Mouse (Mus musculus) small intestine, adult 2 months (tissue): ENCODE measurements around the gene Sept11. TPM values are rescaled to one million over a fixed set of nuclear protein-coding genes. Genes with fewer than 3 reads are reported as not detected.
A peak's percentile ranks its signal among the peaks of the same experiment; 100 is the strongest.

Experiments
- H3K27ac ChIP-seq: fragments of 200-500 bp; 2 replicates; pipeline ENCODE4 v1.5.1; 2012; ENCODE audit warnings: low read depth, low read length, control low read depth, inconsistent platforms; ENCODE audit not compliant: insufficient read depth
- H3K27me3 ChIP-seq: fragments of 200-500 bp; 2 replicates; pipeline ENCODE4 v1.6.1; 2012; ENCODE audit warnings: mild to moderate bottlenecking, moderate library complexity, low read length, inconsistent platforms; ENCODE audit not compliant: control insufficient read depth, insufficient read depth
- H3K36me3 ChIP-seq: fragments of 200-500 bp; 2 replicates; pipeline ENCODE4 v1.6.1; 2012; ENCODE audit warnings: mild to moderate bottlenecking, low read length, control low read depth, inconsistent platforms; ENCODE audit not compliant: control insufficient read depth, insufficient read depth
- H3K4me1 ChIP-seq: fragments of 200-500 bp; 2 replicates; pipeline ENCODE4 v1.6.1; 2012; ENCODE audit warnings: low read length, inconsistent platforms, mixed read lengths; ENCODE audit not compliant: control insufficient read depth, insufficient read depth, insufficient read length
- H3K4me3 ChIP-seq: fragments of 200-500 bp; 2 replicates; pipeline ENCODE4 v1.5.1; 2012; ENCODE audit warnings: low read depth, mild to moderate bottlenecking, control low read depth, inconsistent platforms, low read length, moderate library complexity
- CTCF ChIP-seq: fragments of 200-500 bp; IDR thresholded peaks from 2 replicates; pipeline ENCODE4 v1.5.1; 2012; ENCODE audit warnings: low read depth, mild to moderate bottlenecking, control low read depth, inconsistent platforms, low read length, moderate library complexity, mixed read lengths; ENCODE audit not compliant: insufficient replicate concordance, insufficient read length; ENCODE audit errors: extremely low read depth
- POLR2A ChIP-seq: fragments of 200-500 bp; IDR thresholded peaks from 2 replicates; pipeline ENCODE4 v1.6.1; 2012; ENCODE audit warnings: low read depth, mild to moderate bottlenecking, control low read depth, inconsistent platforms, low read length, moderate library complexity
- WGBS: fragments of 180-500 bp; shearing (Covaris S2); methylation state at CpG from one replicate; pipeline ENCODE4 v1.1.7; 2018; 5-methylcytosine and 5-hydroxymethylcytosine counted together
- polyA plus RNA-seq: library from polyadenylated mRNA; depleted of rRNA; stranded (reverse); fragments of >200 nt; gene quantifications from 2 replicates; pipeline ENCODE4 v1.2.3, GENCODE M21; 2012; rRNA removed

Sept11 gene
- polyA plus RNA-seq, result 7.0 and 12.9 TPM in 2 replicates

DNA sequence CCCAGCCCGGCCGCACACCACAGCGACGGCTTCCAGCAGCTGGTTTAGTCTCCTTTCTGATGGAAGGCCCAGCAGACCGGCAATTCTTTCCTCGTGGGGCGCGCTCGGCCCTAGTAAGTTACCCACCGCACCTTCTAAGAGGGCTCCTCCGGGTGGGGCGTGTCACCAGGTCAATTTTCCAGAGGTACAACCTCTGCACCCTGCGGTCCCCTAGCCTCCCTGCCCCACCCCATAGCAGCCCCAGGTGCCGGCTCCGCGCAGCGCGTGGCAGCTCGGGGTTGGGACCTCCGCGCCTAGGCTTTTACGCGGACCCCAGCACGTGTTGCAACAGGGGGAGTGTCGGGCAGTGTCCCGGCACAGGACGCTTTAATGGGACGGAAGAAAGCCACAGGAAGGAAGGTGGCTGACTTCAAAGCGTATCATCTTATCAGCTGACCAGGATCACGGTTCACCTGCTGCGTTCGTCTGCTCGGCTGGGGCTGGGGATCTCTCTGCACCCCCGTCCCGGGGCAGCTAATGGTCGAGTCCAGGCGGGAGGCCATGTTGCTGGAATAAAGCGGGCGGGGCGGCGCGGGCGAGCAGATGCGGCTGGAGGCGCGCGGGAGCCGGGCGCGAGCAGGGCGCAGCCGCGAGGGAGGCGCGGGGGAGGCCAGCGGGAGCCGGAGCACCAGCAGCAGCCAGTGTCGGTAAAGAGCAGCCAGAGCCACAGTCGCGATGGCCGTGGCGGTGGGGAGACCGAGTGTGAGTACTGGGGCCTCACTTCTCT lies at the start of gene Sept11:
Gene Sept11 (plus strand): TSS at position 581 of the 766 bp plus-strand sequence.
- WGBS, result under 1% methylated on average over 63 of the region's 63 CpGs
- Histone ChIP-seq H3K4me3 (peak within 1 kb of the TSS; percentile 94), H3K27ac (peak within 1 kb of the TSS; percentile 78), H3K36me3 (no peaks in the 10 kb centered on the region), H3K4me1 (peaks cover 11% of the 10 kb centered on the region; the same call in 1 of the 2 replicates), H3K27me3 (no peaks in the 10 kb centered on the region)
- no peak for TF ChIP-seq CTCF
- peak; percentile 83 for TF ChIP-seq POLR2A

DNA sequence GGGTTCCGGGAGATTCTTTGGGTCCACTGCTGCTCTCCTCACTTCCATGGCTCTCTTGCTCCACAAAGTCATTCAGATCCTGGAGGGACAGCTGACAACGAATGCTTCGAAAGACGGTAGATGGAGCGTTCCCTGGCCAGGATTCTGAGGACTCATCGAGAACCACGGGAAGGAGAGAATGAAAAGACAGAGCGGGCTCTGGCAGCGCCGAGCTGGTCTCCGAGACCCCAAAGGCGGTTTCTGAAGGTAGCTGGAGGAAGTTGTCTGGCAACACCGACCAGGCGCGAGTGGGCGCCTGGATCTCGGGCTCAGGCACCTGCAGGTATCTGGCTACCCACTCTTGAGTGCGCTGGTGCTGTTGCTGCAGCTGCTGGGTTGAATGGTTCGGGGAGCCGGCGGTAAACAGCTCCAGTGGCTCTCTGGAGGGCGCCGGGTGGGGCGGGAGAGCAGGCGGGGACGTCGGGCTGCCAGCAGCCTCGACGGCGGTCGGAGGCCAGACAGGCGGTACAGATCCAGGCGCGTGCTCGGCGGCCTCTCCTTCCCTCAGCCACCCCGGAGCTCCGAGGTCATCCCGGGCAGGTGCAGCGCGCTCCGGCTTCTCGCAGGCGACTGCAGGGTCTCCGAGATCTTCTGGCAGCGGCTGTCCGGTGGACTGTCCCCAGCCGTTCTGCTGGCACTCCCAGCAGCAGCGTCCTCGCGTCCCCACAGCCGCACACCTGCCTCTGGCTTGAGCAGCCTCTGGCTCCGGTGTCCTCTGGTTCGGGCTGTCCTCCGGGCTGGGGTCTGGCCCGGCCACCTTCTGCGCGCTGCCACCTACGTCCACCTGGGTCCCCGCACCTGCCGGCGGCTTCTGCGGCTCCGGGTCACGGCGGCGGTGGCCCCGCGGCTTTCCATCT lies 49.3 kb upstream of the Sept11 start:
- TF ChIP-seq CTCF, result 0 out of 2 replicates have a peak, but pooled peaks have one; percentile 11
- TF ChIP-seq POLR2A, result no peak
- H3K36me3 ChIP-seq, result no peaks in the 10 kb centered on the region
- H3K4me1 ChIP-seq, result peaks cover 6% of the 10 kb centered on the region
- 3% methylated on average over 69 of the region's 69 CpGs for WGBS
- H3K27me3 ChIP-seq, result no peaks in the 10 kb centered on the region; the same call in 1 of the 2 replicates
- H3K4me3 ChIP-seq, result peak overlapping the region; percentile 86
- H3K27ac ChIP-seq, result peak overlapping the region; percentile 95

DNA sequence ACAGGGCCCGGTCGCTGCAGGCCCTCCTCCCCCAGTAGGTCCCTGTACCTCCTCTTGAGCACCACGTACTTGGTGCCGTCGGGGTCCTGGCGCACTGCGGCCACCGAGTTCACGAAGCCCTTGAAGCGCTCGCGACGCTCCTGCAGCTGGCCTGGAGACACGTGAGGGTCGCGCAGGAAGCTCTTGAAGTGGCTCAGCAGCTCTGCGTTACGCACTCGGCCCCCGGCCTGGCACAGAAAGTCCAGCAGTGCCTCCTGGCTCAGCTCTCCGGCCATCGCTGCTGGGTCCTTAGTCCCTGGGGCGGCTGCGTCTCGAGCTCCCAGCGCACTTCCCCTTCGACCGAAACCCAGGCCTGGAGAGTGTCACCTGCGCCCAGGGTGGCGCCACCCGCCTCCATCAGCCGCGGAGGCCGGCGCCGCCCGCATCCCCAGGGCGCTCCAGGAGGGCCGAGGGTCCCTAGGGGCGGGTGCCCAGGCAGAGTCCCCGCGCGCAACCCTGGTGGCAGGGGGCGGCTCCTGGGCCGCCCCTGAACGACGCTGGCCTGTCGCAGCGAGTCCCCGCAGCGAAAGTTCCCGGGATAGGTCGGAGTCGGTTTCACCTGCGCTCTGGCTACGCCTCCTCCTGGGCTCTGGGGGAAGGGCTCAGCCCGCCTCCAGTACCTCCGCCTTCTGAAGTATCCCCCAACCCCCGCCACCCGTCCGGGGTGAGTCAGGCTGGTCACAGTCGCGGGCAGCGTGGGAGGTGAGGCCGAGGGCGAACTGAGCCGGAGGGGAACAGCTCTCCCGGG lies 48.5 kb upstream of the Sept11 start, which contains the start of gene Sowahb:
Gene Sowahb (minus strand): TSS at position 439 of the 787 bp plus-strand sequence.
- peak within 1 kb of the TSS; percentile 95 for H3K27ac ChIP-seq
- TF ChIP-seq CTCF (no peak), POLR2A (peak; percentile 63; the same call in 1 of the 2 replicates)
- H3K27me3 ChIP-seq, result no peaks in the 10 kb centered on the region; the same call in 1 of the 2 replicates
- H3K36me3 ChIP-seq, result no peaks in the 10 kb centered on the region
- peak within 1 kb of the TSS; percentile 86 for H3K4me3 ChIP-seq
- WGBS, result under 1% methylated on average over 67 of the region's 68 CpGs
- H3K4me1 ChIP-seq, result peaks cover 1% of the 10 kb centered on the region; the same call in 1 of the 2 replicates

DNA sequence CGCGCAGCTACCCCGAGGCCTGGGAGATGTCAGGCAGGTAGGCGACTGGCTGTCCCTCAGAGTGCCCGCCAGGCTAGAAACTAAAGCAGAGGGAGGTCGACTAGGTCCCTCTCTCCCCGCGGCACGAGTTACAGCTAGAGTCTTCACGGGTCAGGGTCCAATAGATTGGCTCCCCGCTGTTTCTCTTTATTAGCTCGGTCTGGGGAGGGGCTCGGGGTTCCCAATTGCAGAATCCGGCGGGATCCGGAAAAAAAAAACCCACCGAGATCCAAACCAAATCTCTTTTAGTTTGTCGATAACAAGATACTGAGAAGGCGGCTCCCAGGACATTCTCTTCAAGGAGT lies 47.9 kb upstream of the Sept11 start:
- Histone ChIP-seq H3K27ac (peak overlapping the region; percentile 86), H3K27me3 (no peaks in the 10 kb centered on the region; the same call in 1 of the 2 replicates), H3K4me1 (no peaks in the 10 kb centered on the region), H3K36me3 (no peaks in the 10 kb centered on the region), H3K4me3 (peak overlapping the region; percentile 86)
- TF ChIP-seq CTCF (no peak), POLR2A (no peak)
- WGBS, result 3% methylated on average over 19 of the region's 19 CpGs

GRCm38 (mm10) chr5:93046306-93046845 lies 46.9 kb upstream of the Sept11 start:
- no peak for TF ChIP-seq POLR2A
- TF ChIP-seq CTCF, result no peak
- 63% methylated on average over 5 of the region's 5 CpGs for WGBS

More at GRCm38 (mm10) chr5:93046306-93046845, 46.9 kb upstream of the Sept11 start:
- Histone ChIP-seq H3K27me3 (no peaks in the 10 kb centered on the region; the same call in 1 of the 2 replicates), H3K36me3 (no peaks in the 10 kb centered on the region), H3K4me1 (no peaks in the 10 kb centered on the region), H3K27ac (no peak overlapping the region), H3K4me3 (no peak overlapping the region)
